Mouse (Mus musculus) urinary bladder, adult 2 months (tissue): ENCODE results near the gene Brdt. TPM values are rescaled to one million over a fixed set of nuclear protein-coding genes. Genes with fewer than 3 reads are reported as not detected.

Experiments
- DNase-seq: peaks from one replicate; pipeline ENCODE4 v3.0.0; 2022; ENCODE audit warnings: low spot score
- polyA plus RNA-seq: library from polyadenylated mRNA; depleted of rRNA; stranded (reverse); fragments of >200 nt; gene quantifications from 2 replicates; pipeline ENCODE4 v1.2.3, GENCODE M21; 2012; rRNA removed

Brdt gene
- polyA plus RNA-seq, 1 experiment: 2.5 TPM

DNA sequence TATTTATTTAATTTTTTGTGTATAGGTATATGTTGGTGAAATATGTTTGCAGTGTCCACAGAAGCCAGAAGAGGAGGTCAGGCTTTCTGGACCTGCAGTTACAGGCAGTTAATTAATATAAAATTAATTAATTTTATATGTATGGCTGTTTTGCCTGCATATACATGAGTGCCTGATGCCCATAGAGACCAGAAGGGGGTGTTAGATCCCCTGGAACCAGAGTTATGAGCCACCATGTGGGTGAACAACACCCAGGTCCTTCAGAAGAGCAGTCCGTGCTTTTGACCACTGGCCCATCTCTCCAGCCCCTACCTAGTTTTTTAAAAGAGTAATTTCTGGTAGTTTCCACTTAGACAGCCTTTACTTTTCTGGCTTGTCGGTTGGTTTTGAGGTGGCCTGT, 81.3 kb downstream of the Brdt start:
- no peak for DNase-seq

DNA sequence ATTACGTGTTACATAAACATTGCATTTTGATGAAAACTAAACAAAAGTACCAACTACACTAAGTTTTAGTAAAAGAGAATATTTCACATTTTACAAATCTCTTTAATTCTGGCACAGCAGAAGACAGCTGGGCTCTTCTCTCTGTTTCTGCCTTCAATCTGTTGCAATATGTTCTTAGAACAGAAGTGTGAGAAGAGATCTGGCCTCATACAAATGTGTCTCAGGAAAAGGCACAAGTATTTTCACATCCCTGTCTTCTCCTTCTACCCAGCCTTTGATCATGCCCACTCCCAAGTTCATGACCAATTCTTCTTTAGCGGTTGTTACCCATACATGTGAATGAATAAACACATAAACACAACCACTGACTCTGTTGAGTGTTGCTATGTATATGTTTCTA, 84.1 kb downstream of the Brdt start:
- DNase-seq: no peak

DNA sequence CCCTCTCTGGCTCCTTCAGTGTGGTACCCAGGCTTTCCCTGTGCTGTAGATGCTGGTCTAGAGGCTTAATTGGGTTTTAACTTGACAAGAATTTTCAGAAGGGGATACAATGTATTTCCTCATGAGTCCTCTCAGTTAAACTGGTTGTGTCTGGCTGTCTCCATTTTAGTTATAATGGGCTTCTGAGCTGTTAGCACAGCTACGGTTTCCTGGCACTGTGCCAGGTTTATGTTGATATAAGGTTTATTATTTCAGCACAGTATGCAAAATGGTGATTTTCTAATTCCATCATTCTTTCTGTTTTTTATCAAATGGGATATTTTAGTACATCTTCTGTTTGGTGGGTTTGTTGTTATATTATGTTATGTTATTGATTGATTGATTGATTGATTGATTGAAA, 90.7 kb downstream of the Brdt start:
- no peak for DNase-seq

- DNase-seq: no peak
These were observed 100.3 kb downstream of the Brdt start, which contains the start of gene Lpcat2b for GRCm38 (mm10) chr5:107431249-107431648. Gene Lpcat2b, plus strand, starts transcription at chr5:107431549.

DNA sequence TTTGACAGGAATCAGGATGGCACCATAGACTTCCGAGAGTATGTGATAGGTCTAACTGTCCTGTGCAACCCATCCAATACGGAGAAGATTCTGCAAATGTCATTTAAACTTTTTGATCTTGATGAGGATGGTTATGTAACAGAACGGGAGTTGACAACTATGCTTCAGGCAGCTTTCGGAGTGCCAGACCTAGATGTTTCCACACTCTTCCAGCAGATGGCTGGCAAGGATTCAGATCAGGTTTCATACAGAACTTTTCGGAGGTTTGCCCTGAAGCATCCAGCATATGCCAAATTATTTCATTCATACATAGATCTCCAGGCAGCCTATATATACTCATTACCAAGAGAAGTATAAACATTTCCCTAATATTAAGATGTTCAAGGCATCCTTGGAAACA, 103.0 kb downstream of the Brdt start:
- DNase-seq: no peak

- no peak for DNase-seq
These were observed 105.2 kb downstream of the Brdt start for GRCm38 (mm10) chr5:107436185-107436584.

Other genes starting within 250 kb of the Brdt start
- 42.5 and 61.3 TPM in 2 replicates for gene Tgfbr3, start 41.5 kb upstream of the Brdt start, polyA plus RNA-seq
- 0.40 and 0.70 TPM in 2 replicates for gene Ephx4, start 71.6 kb downstream of the Brdt start, polyA plus RNA-seq
- gene Lpcat2b, start 100.4 kb downstream of the Brdt start, polyA plus RNA-seq: not detected in 2 replicates
- gene Btbd8, start 106.8 kb downstream of the Brdt start, polyA plus RNA-seq: 3.5 and 3.7 TPM in 2 replicates
- 0.04 and 0.12 TPM in 2 replicates for gene Gm42669, start 176.5 kb downstream of the Brdt start, polyA plus RNA-seq
- 0.06 TPM in 1 of 2 replicates, not detected in the other for gene 1700028K03Rik, start 203.6 kb downstream of the Brdt start, polyA plus RNA-seq